Mouse (Mus musculus): Measurements from ENCODE around the gene Kiss1r. TPM values are rescaled to one million over a fixed set of nuclear protein-coding genes. Genes with fewer than 3 reads are reported as not detected.
"Not testable (repeated sequence)": the region's sequence is repeated elsewhere in the genome, so short reads cannot be mapped to it uniquely, and the experiment has no call there.

Kiss1r gene
- polyA plus RNA-seq, 1 experiment from 2014 or later, result 0.34 TPM

- no peak for ATAC-seq (replicated peaks; ENCODE audit: insufficient number of reproducible peaks, insufficient read depth, low FRiP score, low read depth)
- no peaks in the 10 kb centered on the region for H3K36me3 ChIP-seq
- H3K9ac ChIP-seq, result no peak overlapping the region
- peak overlapping the region; percentile 5 for H3K4me2 ChIP-seq
- H3K27me3 ChIP-seq, result peaks cover 14% of the 10 kb centered on the region
- peaks cover 35% of the 10 kb centered on the region for H3K4me1 ChIP-seq (replicated peaks)
- H3K4me3 ChIP-seq, result no peak overlapping the region
- no peaks in the 10 kb centered on the region for H3K9me3 ChIP-seq (replicated peaks)
- no peak overlapping the region for H3K27ac ChIP-seq
- WGBS, result 18% methylated on average over 22 of the region's 22 CpGs
Observed at GRCm38 (mm10) chr10:79883297-79884084, 33.3 kb upstream of the Kiss1r start.

- Histone ChIP-seq H3K36me3 (no peaks in the 10 kb centered on the region), H3K4me2 (no peak overlapping the region), H3K4me1 (replicated peaks) (peaks cover 33% of the 10 kb centered on the region), H3K27me3 (peaks cover 14% of the 10 kb centered on the region), H3K9ac (no peak overlapping the region), H3K9me3 (replicated peaks) (no peaks in the 10 kb centered on the region), H3K27ac (no peak overlapping the region), H3K4me3 (no peak overlapping the region)
- WGBS, result 38% methylated on average over 4 of the region's 4 CpGs
- ATAC-seq (replicated peaks; ENCODE audit: insufficient number of reproducible peaks, insufficient read depth, low FRiP score, low read depth), result no peak; the same call in 1 of the 2 replicates
Observed at GRCm38 (mm10) chr10:79884446-79884845, 32.3 kb upstream of the Kiss1r start.

DNA sequence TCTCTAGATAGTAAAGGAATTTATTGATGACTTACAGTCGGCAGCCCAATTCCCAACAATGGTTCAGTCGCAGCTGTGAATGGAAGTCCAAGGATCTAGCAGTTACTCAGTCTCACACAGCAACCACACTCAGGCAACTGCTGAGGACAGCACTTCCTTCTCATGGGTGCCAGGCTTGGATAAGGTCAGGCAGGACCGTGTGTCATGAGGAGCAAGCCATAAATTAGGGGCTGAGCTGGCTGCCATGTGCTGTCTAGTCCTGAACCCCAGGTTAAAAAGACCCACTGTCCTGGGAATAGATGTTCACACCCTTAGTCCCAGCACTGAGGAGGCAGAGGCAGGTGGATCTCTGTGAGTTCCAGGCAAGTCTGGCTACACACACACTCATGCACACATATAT, 31.8 kb upstream of the Kiss1r start:
- H3K4me1 ChIP-seq (replicated peaks), result peaks cover 30% of the 10 kb centered on the region
- not testable (repeated sequence) for H3K36me3 ChIP-seq; H3K27ac ChIP-seq; H3K4me2 ChIP-seq; H3K9me3 ChIP-seq (replicated peaks); ATAC-seq (replicated peaks; ENCODE audit: insufficient number of reproducible peaks, insufficient read depth, low FRiP score, low read depth); H3K9ac ChIP-seq; H3K4me3 ChIP-seq
- H3K27me3 ChIP-seq, result peaks cover 14% of the 10 kb centered on the region
- WGBS, result 64% methylated on average over 3 of the region's 3 CpGs

GRCm38 (mm10) chr10:79886054-79886453, 30.7 kb upstream of the Kiss1r start, which contains the start of gene Elane:
TSS of gene Elane (plus strand) at chr10:79886247.
- 78% methylated on average over 6 of the region's 6 CpGs for WGBS
- Histone ChIP-seq H3K27me3 (peaks cover 7% of the 10 kb centered on the region), H3K36me3 (no peaks in the 10 kb centered on the region), H3K9ac (no peak within 1 kb of the TSS), H3K4me3 (no peak within 1 kb of the TSS), H3K4me1 (replicated peaks) (peaks cover 30% of the 10 kb centered on the region), H3K27ac (no peak within 1 kb of the TSS), H3K9me3 (replicated peaks) (no peaks in the 10 kb centered on the region), H3K4me2 (no peak within 1 kb of the TSS)
- no peak for ATAC-seq (replicated peaks; ENCODE audit: insufficient number of reproducible peaks, insufficient read depth, low FRiP score, low read depth)

DNA sequence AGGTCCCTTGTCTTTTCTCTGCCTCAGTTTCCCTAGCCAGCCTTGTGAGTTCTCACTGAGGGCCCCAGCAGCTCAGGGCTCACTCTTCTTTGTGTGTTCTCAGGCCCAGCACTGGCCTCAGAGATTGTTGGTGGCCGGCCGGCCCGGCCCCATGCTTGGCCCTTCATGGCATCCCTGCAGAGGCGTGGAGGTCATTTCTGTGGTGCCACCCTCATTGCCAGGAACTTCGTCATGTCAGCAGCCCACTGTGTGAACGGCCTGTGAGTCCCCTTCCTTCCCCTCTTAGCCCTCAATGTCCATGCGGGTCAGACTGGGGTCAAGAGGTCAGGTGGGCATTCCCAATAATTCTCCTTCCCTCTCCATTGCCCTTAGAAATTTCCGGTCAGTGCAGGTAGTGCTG, 30.2 kb upstream of the Kiss1r start:
- no peak overlapping the region for H3K4me2 ChIP-seq
- peaks cover 27% of the 10 kb centered on the region for H3K4me1 ChIP-seq (replicated peaks)
- no peak overlapping the region for H3K27ac ChIP-seq
- ATAC-seq (replicated peaks; ENCODE audit: insufficient number of reproducible peaks, insufficient read depth, low FRiP score, low read depth), result no peak
- H3K9me3 ChIP-seq (replicated peaks), result no peaks in the 10 kb centered on the region
- no peak overlapping the region for H3K9ac ChIP-seq
- H3K36me3 ChIP-seq, result no peaks in the 10 kb centered on the region
- no peak overlapping the region for H3K4me3 ChIP-seq
- 78% methylated on average over 8 of the region's 8 CpGs for WGBS
- peaks cover 9% of the 10 kb centered on the region; the same call in 1 of the 2 replicates for H3K27me3 ChIP-seq

DNA sequence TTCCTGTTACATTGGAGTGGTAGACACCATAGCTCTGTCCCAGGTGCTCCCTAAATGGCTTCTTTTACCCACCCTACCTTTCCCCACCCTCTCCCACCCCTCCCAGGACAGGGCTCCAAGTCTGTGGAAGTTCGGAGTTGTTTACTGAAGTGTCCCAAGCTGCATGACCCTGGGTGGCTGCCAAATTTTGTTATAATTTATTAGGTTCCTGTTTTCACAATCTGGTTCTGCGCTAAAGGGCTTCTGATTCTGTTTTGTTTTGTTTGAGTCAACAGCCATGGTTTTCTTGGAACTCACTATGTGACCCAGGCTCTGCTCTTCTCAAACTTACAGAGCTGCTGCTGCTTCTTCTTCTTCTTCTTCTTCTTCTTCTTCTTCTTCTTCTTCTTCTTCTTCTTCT, 27.4 kb upstream of the Kiss1r start:
- H3K4me1 ChIP-seq (replicated peaks), result peaks cover 4% of the 10 kb centered on the region
- no peaks in the 10 kb centered on the region for H3K9me3 ChIP-seq (replicated peaks)
- peaks cover 6% of the 10 kb centered on the region; the same call in 1 of the 2 replicates for H3K27me3 ChIP-seq
- no peak for ATAC-seq (replicated peaks; ENCODE audit: insufficient number of reproducible peaks, insufficient read depth, low FRiP score, low read depth)
- no peak overlapping the region for H3K9ac ChIP-seq
- no peak overlapping the region for H3K27ac ChIP-seq
- H3K4me2 ChIP-seq, result no peak overlapping the region
- no peaks in the 10 kb centered on the region for H3K36me3 ChIP-seq
- H3K4me3 ChIP-seq, result no peak overlapping the region
- 74% methylated on average over 2 of the region's 2 CpGs for WGBS

DNA sequence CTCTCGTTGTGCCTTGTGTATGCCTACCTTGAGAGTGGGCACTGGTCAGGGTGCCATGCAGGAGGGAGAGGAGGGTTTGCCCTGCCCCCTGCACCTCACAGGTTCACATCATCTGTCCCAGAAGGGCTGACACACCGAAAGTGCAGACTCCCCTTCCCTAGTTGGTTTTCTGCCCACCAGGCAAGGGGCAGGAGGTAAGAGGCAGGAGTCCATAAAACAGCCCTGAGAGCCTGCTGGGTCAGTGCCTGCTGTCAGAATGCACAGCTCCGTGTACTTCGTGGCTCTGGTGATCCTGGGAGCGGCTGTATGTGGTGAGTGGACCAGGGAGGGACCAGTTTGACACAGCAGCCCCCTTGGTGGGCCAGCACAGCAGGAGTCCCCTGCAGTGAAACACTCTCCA, 26.1 kb upstream of the Kiss1r start, which contains the start of gene Cfd:
Gene Cfd (plus strand): TSS at position 184 of the 400 bp plus-strand sequence.
- Histone ChIP-seq H3K4me2 (no peak within 1 kb of the TSS), H3K27me3 (peaks cover 6% of the 10 kb centered on the region; the same call in 1 of the 2 replicates), H3K4me3 (no peak within 1 kb of the TSS), H3K27ac (no peak within 1 kb of the TSS), H3K9ac (no peak within 1 kb of the TSS), H3K4me1 (replicated peaks) (0 out of 2 replicates have a peak, but pooled peaks cover 2% of the 10 kb centered on the region), H3K9me3 (replicated peaks) (no peaks in the 10 kb centered on the region), H3K36me3 (peaks cover 8% of the 10 kb centered on the region; the same call in 1 of the 2 replicates)
- WGBS, result 33% methylated on average over 5 of the region's 5 CpGs
- no peak for ATAC-seq (replicated peaks; ENCODE audit: insufficient number of reproducible peaks, insufficient read depth, low FRiP score, low read depth)

- H3K36me3 ChIP-seq, result peaks cover 24% of the 10 kb centered on the region
- ATAC-seq (replicated peaks; ENCODE audit: insufficient number of reproducible peaks, insufficient read depth, low FRiP score, low read depth), result peak; percentile 59; the same call in 1 of the 2 replicates
- H3K9me3 ChIP-seq (replicated peaks); H3K27me3 ChIP-seq; H3K4me2 ChIP-seq; H3K27ac ChIP-seq; H3K4me1 ChIP-seq (replicated peaks); H3K9ac ChIP-seq; H3K4me3 ChIP-seq: not testable (repeated sequence)
- WGBS, result 42% methylated on average over 22 of the region's 22 CpGs
Observed at GRCm38 (mm10) chr10:79892451-79893118, 24.2 kb upstream of the Kiss1r start.

GRCm38 (mm10) chr10:79896306-79896705, 20.5 kb upstream of the Kiss1r start:
- H3K4me1 ChIP-seq (replicated peaks), result 0 out of 2 replicates have a peak, but pooled peaks cover 2% of the 10 kb centered on the region
- WGBS, result 90% methylated on average over 16 of the region's 16 CpGs
- H3K4me2 ChIP-seq, result no peak overlapping the region
- peaks cover 44% of the 10 kb centered on the region for H3K36me3 ChIP-seq
- H3K27ac ChIP-seq, result no peak overlapping the region
- H3K4me3 ChIP-seq, result no peak overlapping the region
- ATAC-seq (replicated peaks; ENCODE audit: insufficient number of reproducible peaks, insufficient read depth, low FRiP score, low read depth), result no peak
- no peak overlapping the region for H3K9ac ChIP-seq
- H3K27me3 ChIP-seq, result peaks cover 1% of the 10 kb centered on the region; the same call in 1 of the 2 replicates
- no peaks in the 10 kb centered on the region for H3K9me3 ChIP-seq (replicated peaks)

GRCm38 (mm10) chr10:79896814-79897213, 20.0 kb upstream of the Kiss1r start:
- ATAC-seq (replicated peaks; ENCODE audit: insufficient number of reproducible peaks, insufficient read depth, low FRiP score, low read depth), result no peak
- peaks cover 44% of the 10 kb centered on the region for H3K36me3 ChIP-seq

More at GRCm38 (mm10) chr10:79896814-79897213, 20.0 kb upstream of the Kiss1r start:
- 87% methylated on average over 13 of the region's 13 CpGs for WGBS
- Histone ChIP-seq H3K27me3 (no peaks in the 10 kb centered on the region), H3K9me3 (replicated peaks) (no peaks in the 10 kb centered on the region), H3K4me2 (no peak overlapping the region), H3K4me1 (replicated peaks) (0 out of 2 replicates have a peak, but pooled peaks cover 2% of the 10 kb centered on the region), H3K9ac (no peak overlapping the region), H3K27ac (no peak overlapping the region), H3K4me3 (no peak overlapping the region)

Data from heart, embryonic 15.5 days (tissue).